Mouse (Mus musculus): ENCODE measurements around the gene Nck2. TPM values are rescaled to one million over a fixed set of nuclear protein-coding genes. Genes with fewer than 3 reads are reported as not detected.

The Nck2 gene
- polyA plus RNA-seq, 1 experiment from 2014 or later = 17.1 TPM

- Histone ChIP-seq H3K4me3 (ENCODE audit: low read depth, low read length) (no peak overlapping the region), H3K9me3 (ENCODE audit: control insufficient read depth) (no peaks in the 10 kb centered on the region), H3K27ac (ENCODE audit: low read depth, low read length) (no peak overlapping the region), H3K4me2 (replicated peaks; ENCODE audit: low read depth) (no peak overlapping the region), H3K4me1 (replicated peaks; ENCODE audit: control insufficient read depth, insufficient read depth, low read length) (peaks cover 12% of the 10 kb centered on the region), H3K36me3 (ENCODE audit: control insufficient read depth, insufficient read depth) (no peaks in the 10 kb centered on the region), H3K9ac (ENCODE audit: low read depth, low read length) (no peak overlapping the region; the same call in 1 of the 2 replicates), H3K27me3 (replicated peaks; ENCODE audit: control insufficient read depth, insufficient read depth, low read length) (no peaks in the 10 kb centered on the region)
- TF ChIP-seq CTCF (IDR thresholded peaks at IDR 0.05; ENCODE audit: low read depth) = no peak
- ATAC-seq = no peak
- WGBS = 53% methylated on average over 10 of the region's 10 CpGs
Observed at GRCm38 (mm10) chr1:43501920-43502791, 57.8 kb downstream of the Nck2 start.

- no peaks in the 10 kb centered on the region for H3K36me3 ChIP-seq (ENCODE audit: control insufficient read depth, insufficient read depth)
- H3K27ac ChIP-seq (ENCODE audit: low read depth, low read length) = no peak overlapping the region
- no peaks in the 10 kb centered on the region for H3K27me3 ChIP-seq (replicated peaks; ENCODE audit: control insufficient read depth, insufficient read depth, low read length)
- H3K9ac ChIP-seq (ENCODE audit: low read depth, low read length) = no peak overlapping the region; the same call in 1 of the 2 replicates
- H3K4me3 ChIP-seq (ENCODE audit: low read depth, low read length) = no peak overlapping the region
- no peaks in the 10 kb centered on the region for H3K9me3 ChIP-seq (ENCODE audit: control insufficient read depth)
- H3K4me1 ChIP-seq (replicated peaks; ENCODE audit: control insufficient read depth, insufficient read depth, low read length) = peaks cover 12% of the 10 kb centered on the region
- 35% methylated on average over 8 of the region's 8 CpGs for WGBS
- TF ChIP-seq CTCF (IDR thresholded peaks at IDR 0.05; ENCODE audit: low read depth) = no peak
- H3K4me2 ChIP-seq (replicated peaks; ENCODE audit: low read depth) = no peak overlapping the region
- ATAC-seq = no peak
Observed at GRCm38 (mm10) chr1:43502792-43503146, 58.4 kb downstream of the Nck2 start.

- TF ChIP-seq CTCF (IDR thresholded peaks at IDR 0.05; ENCODE audit: low read depth) = no peak
- H3K4me1 ChIP-seq (replicated peaks; ENCODE audit: control insufficient read depth, insufficient read depth, low read length) = peaks cover 12% of the 10 kb centered on the region
- no peak overlapping the region for H3K4me3 ChIP-seq (ENCODE audit: low read depth, low read length)
- H3K27me3 ChIP-seq (replicated peaks; ENCODE audit: control insufficient read depth, insufficient read depth, low read length) = no peaks in the 10 kb centered on the region
- H3K36me3 ChIP-seq (ENCODE audit: control insufficient read depth, insufficient read depth) = no peaks in the 10 kb centered on the region
- no peak for ATAC-seq
- no peak overlapping the region for H3K4me2 ChIP-seq (replicated peaks; ENCODE audit: low read depth)
- 81% methylated on average over 2 of the region's 2 CpGs for WGBS
- no peaks in the 10 kb centered on the region for H3K9me3 ChIP-seq (ENCODE audit: control insufficient read depth)
- H3K27ac ChIP-seq (ENCODE audit: low read depth, low read length) = no peak overlapping the region
- no peak overlapping the region for H3K9ac ChIP-seq (ENCODE audit: low read depth, low read length)
Observed at GRCm38 (mm10) chr1:43503261-43503660, 58.9 kb downstream of the Nck2 start.

- Histone ChIP-seq H3K4me3 (ENCODE audit: low read depth, low read length) (no peak overlapping the region), H3K36me3 (ENCODE audit: control insufficient read depth, insufficient read depth) (no peaks in the 10 kb centered on the region), H3K9me3 (ENCODE audit: control insufficient read depth) (no peaks in the 10 kb centered on the region), H3K27me3 (replicated peaks; ENCODE audit: control insufficient read depth, insufficient read depth, low read length) (no peaks in the 10 kb centered on the region), H3K9ac (ENCODE audit: low read depth, low read length) (no peak overlapping the region), H3K27ac (ENCODE audit: low read depth, low read length) (no peak overlapping the region), H3K4me2 (replicated peaks; ENCODE audit: low read depth) (no peak overlapping the region), H3K4me1 (replicated peaks; ENCODE audit: control insufficient read depth, insufficient read depth, low read length) (peaks cover 12% of the 10 kb centered on the region)
- 72% methylated on average over 6 of the region's 6 CpGs for WGBS
- ATAC-seq = no peak
- TF ChIP-seq CTCF (IDR thresholded peaks at IDR 0.05; ENCODE audit: low read depth) = no peak
Observed at GRCm38 (mm10) chr1:43503676-43504075, 59.3 kb downstream of the Nck2 start.

GRCm38 (mm10) chr1:43504235-43504634 is 59.9 kb downstream of the Nck2 start:
- Histone ChIP-seq H3K4me3 (ENCODE audit: low read depth, low read length) (no peak overlapping the region), H3K9me3 (ENCODE audit: control insufficient read depth) (no peaks in the 10 kb centered on the region), H3K27me3 (replicated peaks; ENCODE audit: control insufficient read depth, insufficient read depth, low read length) (no peaks in the 10 kb centered on the region), H3K4me2 (replicated peaks; ENCODE audit: low read depth) (no peak overlapping the region), H3K27ac (ENCODE audit: low read depth, low read length) (no peak overlapping the region), H3K4me1 (replicated peaks; ENCODE audit: control insufficient read depth, insufficient read depth, low read length) (peaks cover 12% of the 10 kb centered on the region), H3K36me3 (ENCODE audit: control insufficient read depth, insufficient read depth) (no peaks in the 10 kb centered on the region), H3K9ac (ENCODE audit: low read depth, low read length) (no peak overlapping the region)
- ATAC-seq = no peak
- 49% methylated on average over 4 of the region's 4 CpGs for WGBS
- no peak for TF ChIP-seq CTCF (IDR thresholded peaks at IDR 0.05; ENCODE audit: low read depth)

- 65% methylated on average over 3 of the region's 3 CpGs for WGBS
- ATAC-seq = no peak
- no peak overlapping the region for H3K27ac ChIP-seq (ENCODE audit: low read depth, low read length)
Observed at GRCm38 (mm10) chr1:43506638-43507037, 62.3 kb downstream of the Nck2 start.

More at GRCm38 (mm10) chr1:43506638-43507037, 62.3 kb downstream of the Nck2 start:
- Histone ChIP-seq H3K4me1 (replicated peaks; ENCODE audit: control insufficient read depth, insufficient read depth, low read length) (peaks cover 12% of the 10 kb centered on the region), H3K9me3 (ENCODE audit: control insufficient read depth) (no peaks in the 10 kb centered on the region), H3K4me2 (replicated peaks; ENCODE audit: low read depth) (no peak overlapping the region), H3K9ac (ENCODE audit: low read depth, low read length) (no peak overlapping the region), H3K4me3 (ENCODE audit: low read depth, low read length) (no peak overlapping the region), H3K36me3 (ENCODE audit: control insufficient read depth, insufficient read depth) (peaks cover 7% of the 10 kb centered on the region; the same call in 1 of the 2 replicates), H3K27me3 (replicated peaks; ENCODE audit: control insufficient read depth, insufficient read depth, low read length) (no peaks in the 10 kb centered on the region)
- no peak for TF ChIP-seq CTCF (IDR thresholded peaks at IDR 0.05; ENCODE audit: low read depth)

All from intestine, postnatal 0 days (tissue).